10 mouse cellular contexts compared by ENCODE assay signal in genomic region chr11:116521143-116521542, GRCm38 (mm10). TPM values are rescaled to one million over a fixed set of nuclear protein-coding genes. Genes with fewer than 3 reads are reported as not detected.
DNase-seq lines count a peak whose midpoint lies in the region; ATAC-seq and TF ChIP-seq lines count a peak whose summit lies in the region.
"Had no signal": no experiment of that assay in that cellular context is flagged by ENCODE, and none has a peak within 500 bp of the region (broad histone marks: within the 10 kb centered on the region; RNA-seq: fewer than 3 reads in every experiment).

No protein-coding gene starts in this region.

- no peak for TF ChIP-seq EP300 in liver, postnatal 0 days (IDR thresholded peaks at IDR 0.05; ENCODE audit: low read depth)

- no peak overlapping the region for H3K4me3 ChIP-seq in kidney, postnatal 0 days (replicated peaks; ENCODE audit: low read depth, low read length)
- no peak overlapping the region for H3K4me3 ChIP-seq in kidney, embryonic 14.5 days (ENCODE audit: low read length)
- no peak overlapping the region for H3K4me3 ChIP-seq in liver, postnatal 0 days (ENCODE audit: low read depth, low read length)
- H3K4me3 ChIP-seq in forebrain, embryonic 15.5 days, result no peak overlapping the region
- H3K4me3 ChIP-seq: limb, embryonic 12.5 days had no signal

- H3K9ac ChIP-seq in kidney, postnatal 0 days (ENCODE audit: low read depth, low read length), result no peak overlapping the region
- no peak overlapping the region for H3K9ac ChIP-seq in kidney, embryonic 14.5 days (ENCODE audit: low read depth, low read length)
- H3K9ac ChIP-seq in liver, postnatal 0 days (replicated peaks), result no peak overlapping the region
- H3K9ac ChIP-seq in forebrain, embryonic 15.5 days (replicated peaks), result no peak overlapping the region
- H3K9ac ChIP-seq: limb, embryonic 12.5 days had no signal

- H3K36me3 ChIP-seq in kidney, postnatal 0 days (ENCODE audit: insufficient read depth, low read length), result no peaks in the 10 kb centered on the region
- no peaks in the 10 kb centered on the region for H3K36me3 ChIP-seq in kidney, embryonic 14.5 days (ENCODE audit: control insufficient read depth, insufficient read depth, low read length)
- H3K36me3 ChIP-seq in liver, postnatal 0 days (replicated peaks; ENCODE audit: insufficient read depth, low read length), result no peaks in the 10 kb centered on the region
- no peaks in the 10 kb centered on the region for H3K36me3 ChIP-seq in forebrain, embryonic 15.5 days
- H3K36me3 ChIP-seq: limb, embryonic 12.5 days had no signal

- no peaks in the 10 kb centered on the region for H3K9me3 ChIP-seq in kidney, postnatal 0 days (replicated peaks; ENCODE audit: low read length)
- H3K9me3 ChIP-seq in kidney, embryonic 14.5 days (ENCODE audit: control insufficient read depth, low read length), result no peaks in the 10 kb centered on the region
- no peaks in the 10 kb centered on the region for H3K9me3 ChIP-seq in liver, postnatal 0 days (ENCODE audit: low read length)
- no peaks in the 10 kb centered on the region for H3K9me3 ChIP-seq in forebrain, embryonic 15.5 days
- H3K9me3 ChIP-seq: limb, embryonic 12.5 days had no signal

- no peaks in the 10 kb centered on the region for H3K27me3 ChIP-seq in kidney, postnatal 0 days (ENCODE audit: insufficient read depth, low read length)
- H3K27me3 ChIP-seq in kidney, embryonic 14.5 days (ENCODE audit: control insufficient read depth, insufficient read depth, low read length), result no peaks in the 10 kb centered on the region
- peaks cover 6% of the 10 kb centered on the region; the same call in 1 of the 2 replicates for H3K27me3 ChIP-seq in liver, postnatal 0 days (ENCODE audit: insufficient read depth, low read length)
- H3K27me3 ChIP-seq in forebrain, embryonic 15.5 days, result no peaks in the 10 kb centered on the region

- peak; percentile 47 for DNase-seq in kidney, postnatal 0 days (ENCODE audit: low spot score)
- DNase-seq in B cell, adult 2 months, result peak; percentile 24 to 45
- peak; percentile 68 for DNase-seq in c-Kit-positive CD71-positive TER-119-negative erythroid progenitor cells, embryonic 14.5 days (ENCODE audit: low read depth)
- peak; percentile 73 for DNase-seq in liver, postnatal 0 days
- DNase-seq in thymus, postnatal 4 days, result no peak
- no peak for DNase-seq in urinary bladder, postnatal 4 days (ENCODE audit: low spot score in 2 of 2)
- DNase-seq: heart, postnatal 14 days had no signal

- H3K4me2 ChIP-seq in kidney, postnatal 0 days (ENCODE audit: low read length), result no peak overlapping the region
- H3K4me2 ChIP-seq in kidney, embryonic 14.5 days (replicated peaks; ENCODE audit: low read depth, low read length), result no peak overlapping the region
- H3K4me2 ChIP-seq in liver, postnatal 0 days (ENCODE audit: low read depth, low read length), result no peak overlapping the region
- no peak overlapping the region for H3K4me2 ChIP-seq in forebrain, embryonic 15.5 days (replicated peaks)
- H3K4me2 ChIP-seq: limb, embryonic 12.5 days had no signal

- WGBS in kidney, postnatal 0 days, result 58% methylated on average over 3 of the region's 3 CpGs
- WGBS in kidney, embryonic 14.5 days, result 57% methylated on average over 3 of the region's 3 CpGs
- 37% methylated on average over 3 of the region's 3 CpGs for WGBS in liver, postnatal 0 days (ENCODE audit: insufficient replicate concordance)
- WGBS in forebrain, embryonic 15.5 days, result 59% methylated on average over 3 of the region's 3 CpGs

- TF ChIP-seq CTCF in kidney, postnatal 0 days (IDR thresholded peaks at IDR 0.05; ENCODE audit: low read depth), result no peak
- no peak for TF ChIP-seq CTCF in liver, postnatal 0 days (IDR thresholded peaks at IDR 0.05; ENCODE audit: low read depth)

- peaks cover 10% of the 10 kb centered on the region; the same call in 1 of the 2 replicates for H3K4me1 ChIP-seq in kidney, postnatal 0 days (replicated peaks; ENCODE audit: insufficient read depth, low read length)
- peaks cover 15% of the 10 kb centered on the region; the same call in 1 of the 2 replicates for H3K4me1 ChIP-seq in kidney, embryonic 14.5 days (ENCODE audit: control insufficient read depth, insufficient read depth, low read length)
- peaks cover 12% of the 10 kb centered on the region for H3K4me1 ChIP-seq in liver, postnatal 0 days (ENCODE audit: insufficient read depth)
- peaks cover 12% of the 10 kb centered on the region for H3K4me1 ChIP-seq in forebrain, embryonic 15.5 days

- ATAC-seq in kidney, postnatal 0 days (replicated peaks; ENCODE audit: low FRiP score, low read depth), result peak; percentile 52; the same call in 1 of the 2 replicates
- ATAC-seq in kidney, embryonic 14.5 days (ENCODE audit: low FRiP score, low TSS enrichment), result no peak
- peak; percentile 41; the same call in 1 of the 2 replicates for ATAC-seq in liver, postnatal 0 days
- no peak for ATAC-seq in forebrain, embryonic 15.5 days (replicated peaks)

- no peak overlapping the region for H3K27ac ChIP-seq in kidney, postnatal 0 days
- H3K27ac ChIP-seq in kidney, embryonic 14.5 days (ENCODE audit: low read depth, low read length), result no peak overlapping the region
- H3K27ac ChIP-seq in liver, postnatal 0 days (ENCODE audit: low read depth), result no peak overlapping the region
- no peak overlapping the region for H3K27ac ChIP-seq in forebrain, embryonic 15.5 days (replicated peaks)
- H3K27ac ChIP-seq: limb, embryonic 12.5 days had no signal

RNA-seq across cellular contexts. Expression of gene Sphk1, which starts 9.6 kb away (rescaled TPM):
- polyA plus RNA-seq in kidney, postnatal 0 days (2015; fragmentation: Nextera tagmentation; extraction: Ambion mirVana), result 8.0 and 9.0 TPM in 2 replicates
- polyA plus RNA-seq in kidney, embryonic 14.5 days (2014; fragmentation: Nextera tagmentation; extraction: Ambion mirVana), result 3.0 and 3.7 TPM in 2 replicates
- 15.5 and 17.4 TPM in 2 replicates for polyA plus RNA-seq in liver, postnatal 0 days (2015; fragmentation: Nextera tagmentation; extraction: Ambion mirVana)
- polyA plus RNA-seq in forebrain, embryonic 15.5 days (2015; fragmentation: Nextera tagmentation; extraction: Ambion mirVana), result 2.2 and 2.4 TPM in 2 replicates

RNA-seq across cellular contexts. Expression of gene Prpsap1, which starts 27.1 kb away (rescaled TPM):
- polyA plus RNA-seq in kidney, postnatal 0 days (2015; fragmentation: Nextera tagmentation; extraction: Ambion mirVana), result 150 and 167 TPM in 2 replicates
- polyA plus RNA-seq in kidney, embryonic 14.5 days (2014; fragmentation: Nextera tagmentation; extraction: Ambion mirVana), result 160 and 212 TPM in 2 replicates
- polyA plus RNA-seq in liver, postnatal 0 days (2015; fragmentation: Nextera tagmentation; extraction: Ambion mirVana), result 64.4 and 67.4 TPM in 2 replicates
- 193 and 201 TPM in 2 replicates for polyA plus RNA-seq in forebrain, embryonic 15.5 days (2015; fragmentation: Nextera tagmentation; extraction: Ambion mirVana)

RNA-seq across cellular contexts. Expression of gene Qrich2, which starts 55.1 kb away (rescaled TPM):
- polyA plus RNA-seq in kidney, postnatal 0 days (2015; fragmentation: Nextera tagmentation; extraction: Ambion mirVana), result 0.24 and 0.32 TPM in 2 replicates
- 0.34 and 0.39 TPM in 2 replicates for polyA plus RNA-seq in kidney, embryonic 14.5 days (2014; fragmentation: Nextera tagmentation; extraction: Ambion mirVana)
- polyA plus RNA-seq in liver, postnatal 0 days (2015; fragmentation: Nextera tagmentation; extraction: Ambion mirVana), result 0.06 TPM in 1 of 2 replicates, not detected in the other
- not detected in 2 replicates for polyA plus RNA-seq in forebrain, embryonic 15.5 days (2015; fragmentation: Nextera tagmentation; extraction: Ambion mirVana)

Comparison
In these comparisons a context has a peak if more than half of its experiments do, and no peak if none do; other contexts are left out.
1. ATAC-seq: peak in kidney, postnatal 0 days (single experiment) and liver, postnatal 0 days (single experiment); none in kidney, embryonic 14.5 days (single experiment) and forebrain, embryonic 15.5 days (single experiment).
2. DNase-seq: peak in kidney, postnatal 0 days (single experiment), B cell, adult 2 months (2 of 2), c-Kit-positive CD71-positive TER-119-negative erythroid progenitor cells, embryonic 14.5 days (single experiment) and liver, postnatal 0 days (single experiment); none in thymus, postnatal 4 days (single experiment) and urinary bladder, postnatal 4 days (0 of 2).